Mouse (Mus musculus): ENCODE data around the gene Otop3.

Otop3 gene

GRCm38 (mm10) chr11:115393721-115394325, 59.3 kb downstream of the Otop3 start:
- no peak for DNase-seq (ENCODE audit: low spot score in 2 of 2)

All from right cerebral cortex, postnatal 10 days (tissue).